Mouse (Mus musculus) urinary bladder, adult 2 months (tissue): Measurements from ENCODE around the gene Tenm4. TPM values are rescaled to one million over a fixed set of nuclear protein-coding genes. Genes with fewer than 3 reads are reported as not detected.

Source experiments
- DNase-seq: peaks from one replicate; pipeline ENCODE4 v3.0.0; 2022; ENCODE audit warnings: low spot score
- polyA plus RNA-seq: library from polyadenylated mRNA; depleted of rRNA; stranded (reverse); fragments of >200 nt; gene quantifications from 2 replicates; pipeline ENCODE4 v1.2.3, GENCODE M21; 2012

Gene Tenm4
- polyA plus RNA-seq, 1 experiment: 0.65 TPM

DNA sequence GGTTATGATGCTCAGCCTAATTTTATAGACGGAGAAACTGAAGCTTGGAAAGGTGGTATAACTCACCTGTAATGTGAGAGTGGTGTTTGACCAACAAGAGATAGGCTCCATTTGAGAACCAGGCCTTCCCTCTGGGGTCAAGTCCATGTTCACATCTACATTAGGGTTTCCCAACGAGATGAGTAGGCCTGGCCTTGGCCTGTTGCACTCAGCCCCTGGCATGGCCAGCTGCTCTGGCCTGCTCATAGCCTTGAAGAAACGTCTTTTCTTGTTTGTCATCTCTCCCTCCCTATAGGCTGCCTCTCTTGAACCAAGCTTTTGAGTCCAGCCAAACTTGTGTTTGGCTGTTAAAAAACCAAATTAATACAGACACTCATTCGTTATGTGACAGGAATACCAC lies 668.5 kb downstream of the Tenm4 start:
- DNase-seq: no peak

DNA sequence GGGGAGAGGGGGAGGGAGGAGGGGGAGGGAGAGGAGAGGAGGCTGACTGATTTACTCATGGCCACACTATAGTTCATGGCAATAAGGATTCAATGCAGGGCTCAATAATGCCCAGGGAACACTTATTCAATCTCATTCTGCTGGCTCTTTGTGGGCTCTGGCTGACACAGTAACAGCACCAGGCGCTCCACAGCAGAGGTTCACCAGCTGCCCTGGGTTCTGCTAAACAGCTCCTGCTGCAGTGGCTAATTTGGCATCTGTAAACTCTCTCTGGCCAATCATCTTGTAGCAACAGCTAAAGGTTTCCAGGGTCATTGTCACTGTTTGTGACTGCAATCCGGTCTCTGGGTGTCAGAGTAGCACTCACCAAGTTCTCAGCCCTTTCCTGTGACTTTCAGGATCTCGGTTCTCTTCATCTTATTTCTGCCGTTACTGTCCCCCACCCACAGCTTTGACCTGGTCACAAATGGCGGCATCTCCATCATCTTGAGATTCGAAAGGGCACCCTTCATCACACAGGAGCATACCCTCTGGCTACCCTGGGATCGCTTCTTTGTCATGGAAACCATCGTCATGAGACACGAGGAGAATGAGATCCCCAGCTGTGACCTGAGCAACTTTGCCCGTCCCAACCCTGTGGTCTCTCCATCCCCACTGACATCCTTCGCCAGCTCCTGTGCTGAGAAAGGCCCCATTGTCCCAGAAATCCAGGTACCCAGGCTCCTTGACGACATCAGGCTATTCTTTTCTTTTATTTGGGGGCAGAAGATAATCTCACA lies 671.6 kb downstream of the Tenm4 start:
- DNase-seq: no peak

DNA sequence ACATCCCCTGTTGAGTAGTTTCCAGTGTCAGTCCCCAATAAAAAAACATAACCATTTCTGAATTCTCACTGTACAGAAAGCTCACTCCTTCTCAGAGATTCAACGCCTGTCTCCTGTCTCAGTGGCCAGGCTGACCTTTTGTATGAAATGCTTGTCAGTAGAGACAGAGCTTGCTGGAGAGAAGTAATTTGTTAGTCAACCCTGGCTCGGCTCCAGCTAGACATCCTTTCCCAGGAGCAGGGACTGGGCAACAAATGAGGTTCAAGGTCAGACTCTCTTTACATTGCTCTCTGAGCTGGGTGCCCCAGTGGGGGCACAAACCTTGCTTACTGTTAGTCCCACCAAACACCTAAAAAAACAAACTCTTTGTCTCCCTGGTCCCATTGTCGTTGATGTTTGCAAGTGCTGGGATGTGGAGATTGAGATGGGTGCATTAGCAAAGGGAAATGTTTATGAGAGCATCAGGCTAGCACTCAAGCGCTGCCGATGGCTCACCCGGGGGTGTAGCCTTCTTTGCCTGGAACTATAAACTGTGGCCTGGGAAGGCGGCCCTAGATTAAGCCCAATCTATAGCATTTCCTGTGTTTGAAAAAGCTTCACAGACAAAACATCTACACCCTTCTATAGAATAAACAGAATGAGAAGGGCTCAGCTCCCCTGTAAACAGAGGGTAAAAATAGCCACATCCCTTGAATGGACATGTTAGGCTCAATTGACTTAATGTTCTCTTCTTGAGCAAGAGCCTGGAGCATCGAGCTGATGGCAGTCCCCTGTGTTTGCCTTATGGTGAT lies 673.3 kb downstream of the Tenm4 start:
- no peak for DNase-seq

DNA sequence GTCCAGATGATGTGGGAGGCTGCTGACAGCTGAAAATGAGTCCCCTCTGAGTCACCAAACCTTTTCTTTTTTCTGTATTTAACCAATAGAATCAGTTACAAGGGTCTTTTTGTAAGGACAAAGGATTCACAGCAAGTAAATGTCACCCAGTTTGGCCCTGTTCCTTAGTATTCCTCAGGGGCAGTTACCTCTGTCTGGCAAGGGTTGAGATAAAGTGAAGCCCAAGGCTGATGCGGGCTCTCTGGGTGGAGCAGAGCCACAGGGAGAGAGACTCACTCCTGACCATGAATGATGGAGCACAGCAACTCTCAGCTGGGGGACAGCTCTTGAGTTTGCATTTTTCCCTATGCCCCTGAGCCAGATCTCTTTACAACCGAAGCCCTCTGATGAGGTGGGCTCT lies 681.7 kb downstream of the Tenm4 start:
- DNase-seq: no peak

DNA sequence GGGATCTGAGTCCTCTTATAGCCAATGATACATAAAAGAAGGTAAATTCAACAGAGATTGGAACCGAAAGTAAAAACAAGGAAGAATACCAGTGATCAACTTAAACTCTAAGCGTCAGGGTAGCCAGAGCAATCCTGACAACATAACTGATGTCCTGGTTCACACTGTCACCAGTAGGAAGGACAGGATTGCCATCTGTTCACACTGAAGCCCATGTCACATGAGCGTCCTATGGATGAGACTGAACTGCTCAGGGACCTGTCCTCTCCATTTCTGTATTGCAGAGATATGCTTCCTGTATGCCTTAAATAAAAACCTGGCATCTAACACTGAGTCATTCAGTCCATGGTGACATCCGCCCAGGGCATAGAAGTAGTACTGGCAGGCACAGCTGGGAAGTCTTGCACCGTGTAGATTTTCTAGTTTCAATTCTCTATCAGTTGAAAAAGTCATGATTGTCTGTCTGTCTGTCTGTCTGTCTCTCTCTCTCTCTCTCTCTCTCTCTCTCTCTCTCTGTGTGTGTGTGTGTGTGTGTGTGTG lies 684.9 kb downstream of the Tenm4 start:
- DNase-seq: no peak

DNA sequence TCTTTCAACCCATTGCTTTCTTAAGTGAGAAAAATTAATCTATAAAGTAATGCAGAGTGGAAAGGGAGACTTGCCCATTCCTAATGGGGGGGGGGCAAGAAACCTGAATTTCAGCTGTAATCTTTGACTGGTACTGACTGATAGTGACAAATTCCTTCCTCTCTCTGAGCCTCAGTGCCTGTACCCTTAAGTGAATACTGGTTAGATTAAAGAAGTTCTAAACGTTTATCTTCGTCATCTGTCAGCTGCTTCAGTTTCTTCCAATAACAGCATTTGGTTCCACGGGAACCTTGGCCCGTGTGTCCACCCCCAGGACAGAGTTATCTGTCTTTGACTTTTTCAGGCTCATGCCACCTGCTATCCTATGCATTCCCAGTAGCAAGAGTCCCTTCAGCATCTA lies 685.5 kb downstream of the Tenm4 start:
- DNase-seq: no peak

DNA sequence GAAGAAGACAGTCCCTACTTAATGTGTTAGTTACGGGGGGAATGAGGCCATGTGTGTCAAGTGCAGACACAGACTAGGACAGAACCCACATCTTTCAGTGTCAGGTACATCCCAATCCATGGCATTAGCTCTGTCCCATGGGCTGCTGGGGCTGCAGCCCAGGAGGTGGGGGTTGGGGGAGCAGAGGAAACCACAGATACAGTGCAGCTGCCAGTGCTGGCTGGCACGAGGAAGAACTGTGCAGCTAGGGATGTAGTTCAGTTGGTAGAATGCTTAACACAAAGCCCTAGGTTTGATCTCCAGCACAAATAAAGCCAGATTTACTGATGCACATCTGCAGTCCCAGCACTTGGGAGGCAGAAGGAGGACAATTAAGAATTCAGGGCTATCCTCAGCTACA lies 688.0 kb downstream of the Tenm4 start:
- DNase-seq: no peak

DNA sequence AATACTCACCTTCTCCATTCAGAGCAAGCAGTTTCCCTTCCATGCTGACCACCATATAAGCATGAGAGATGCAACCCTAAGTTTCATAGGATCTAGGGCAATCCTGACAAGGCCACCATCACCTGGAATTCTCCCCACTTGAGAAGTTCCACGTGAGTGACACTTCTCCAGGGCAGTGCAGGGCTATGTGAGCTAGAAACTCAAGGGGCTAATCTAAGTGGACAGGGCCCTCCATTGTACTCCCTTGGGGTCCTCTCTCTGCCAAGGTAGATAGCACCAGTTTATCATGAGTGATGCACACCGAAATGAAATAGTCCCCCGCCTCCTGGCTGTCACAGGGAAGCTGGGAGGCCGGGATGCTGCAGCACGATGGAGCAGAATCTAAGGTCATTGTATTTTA lies 688.6 kb downstream of the Tenm4 start:
- no peak for DNase-seq

DNA sequence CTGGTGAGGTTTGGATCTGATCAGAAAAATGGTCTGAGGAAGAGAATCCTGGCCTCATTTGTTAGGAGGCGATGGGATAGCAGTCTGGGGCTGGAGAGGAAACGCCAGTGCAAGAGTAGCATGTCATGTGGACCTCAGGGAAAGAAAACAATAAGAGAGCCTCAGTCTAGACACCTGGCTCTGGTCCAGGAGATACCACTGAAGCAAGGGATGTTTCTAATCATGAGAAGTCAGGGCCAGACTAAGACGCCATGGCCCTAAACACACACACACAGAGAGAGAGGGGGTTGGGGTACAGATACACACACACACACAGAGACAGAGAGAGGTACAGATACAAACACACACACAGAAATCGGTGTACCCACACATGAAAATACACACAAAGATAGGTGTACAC lies 689.6 kb downstream of the Tenm4 start:
- DNase-seq: no peak

DNA sequence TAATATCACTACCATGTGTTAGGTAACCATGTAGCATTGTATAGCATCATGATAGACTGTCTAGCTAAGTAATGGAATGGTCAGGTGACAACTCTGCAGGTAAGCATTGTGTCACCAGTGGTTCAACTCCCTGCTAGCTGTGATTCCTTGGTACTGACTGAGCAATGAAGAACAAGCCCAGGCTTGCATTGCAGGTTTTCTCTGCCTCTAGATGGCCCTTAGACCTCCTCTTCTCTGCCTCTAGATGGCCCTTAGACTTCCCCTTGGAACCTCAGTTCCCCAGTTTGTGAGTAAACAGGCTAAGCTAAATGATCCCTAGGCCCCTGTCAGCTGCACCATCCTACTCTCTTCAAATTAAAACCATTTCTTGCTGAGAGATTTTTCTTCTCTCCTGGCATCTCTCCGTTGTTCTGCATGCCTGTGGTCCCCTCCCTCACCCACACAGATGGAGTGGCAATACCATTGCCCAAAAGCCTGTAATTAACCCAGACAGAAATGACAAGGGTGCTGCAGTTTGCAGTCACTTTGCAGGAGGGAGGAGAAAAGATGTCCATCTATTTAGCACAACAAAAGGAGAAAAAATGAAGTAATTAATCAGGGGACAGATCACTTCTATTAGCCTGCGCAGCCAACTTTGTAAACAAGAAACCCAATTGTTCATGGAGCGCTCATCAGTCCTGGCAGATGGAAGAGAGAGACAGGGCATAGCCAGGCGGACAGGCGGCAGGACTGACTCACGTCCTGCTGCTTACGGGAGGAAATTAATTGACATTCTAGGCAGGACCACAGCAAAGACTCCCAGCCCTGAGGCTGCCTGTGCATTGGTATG lies 694.1 kb downstream of the Tenm4 start:
- DNase-seq: no peak

DNA sequence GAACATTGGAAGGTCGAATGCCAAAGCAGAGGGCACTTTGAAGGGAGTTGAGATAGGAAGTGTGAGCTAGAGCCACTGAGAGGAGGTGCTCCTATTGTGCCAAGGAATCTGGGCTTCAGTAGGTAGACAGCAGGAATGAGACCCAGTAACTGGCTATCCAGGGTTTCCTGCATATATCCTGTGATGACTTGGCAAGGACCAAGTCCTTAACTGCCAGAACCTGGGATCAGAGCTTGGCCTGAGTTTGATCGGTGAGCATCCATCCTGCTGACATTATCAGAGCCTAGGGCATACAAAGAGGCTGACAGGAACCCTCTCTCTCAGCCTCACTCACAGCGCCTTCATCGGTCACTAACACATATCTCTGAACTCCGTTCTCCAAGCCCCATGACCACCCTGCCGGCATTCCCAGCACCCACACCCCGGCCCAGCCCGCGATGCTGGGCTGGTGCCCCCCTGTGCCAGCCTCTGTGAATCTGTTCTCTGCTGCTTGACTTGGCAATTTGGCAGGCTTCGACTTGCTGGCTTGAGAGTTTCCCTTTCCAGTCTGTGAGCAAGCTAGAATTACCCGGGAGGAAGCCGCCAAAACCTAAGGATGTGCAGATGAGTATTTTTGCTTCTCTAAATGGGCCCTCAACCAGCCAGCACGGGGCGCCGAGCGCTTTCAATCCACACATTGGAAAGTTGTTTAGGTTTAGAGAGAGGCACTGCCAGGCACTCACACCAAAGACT lies 698.2 kb downstream of the Tenm4 start:
- no peak for DNase-seq

DNA sequence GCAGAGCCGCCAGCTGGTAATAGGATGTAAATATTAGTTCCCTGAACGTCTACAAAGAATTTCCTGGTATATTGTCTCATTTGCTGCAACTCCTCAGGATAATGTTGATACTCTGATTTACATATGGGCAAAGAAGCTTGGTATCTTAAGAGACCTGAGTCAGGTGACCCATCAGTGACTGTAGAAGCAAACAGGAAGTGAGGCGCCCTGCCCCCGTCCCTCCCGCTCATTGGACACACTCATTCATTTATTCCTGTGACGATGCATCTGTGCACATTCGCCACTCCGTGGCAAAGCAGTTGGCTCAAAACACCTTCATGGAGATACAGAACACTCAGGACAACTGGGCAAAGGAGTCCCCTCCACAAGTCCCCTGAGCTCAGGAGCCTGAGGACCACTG lies 699.4 kb downstream of the Tenm4 start:
- DNase-seq: no peak

DNA sequence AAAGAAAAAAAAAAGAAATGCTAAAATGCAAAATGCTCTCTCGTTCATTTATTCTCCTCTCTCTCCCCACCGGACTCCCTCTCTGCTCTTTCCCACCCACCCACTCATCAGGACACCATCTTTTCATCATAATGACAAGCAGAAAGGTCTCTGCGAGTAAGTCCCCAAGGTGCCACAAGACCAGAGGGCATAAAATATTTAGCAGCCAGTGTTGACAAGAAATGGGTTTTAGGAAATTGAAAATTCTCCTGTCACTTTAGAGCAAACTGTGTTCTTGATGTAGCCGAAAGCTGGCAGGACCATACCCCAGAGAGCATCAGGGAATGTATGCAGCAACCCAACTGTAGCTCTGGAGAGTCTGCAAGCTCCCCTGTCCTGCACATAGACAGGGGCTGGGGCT lies 700.0 kb downstream of the Tenm4 start:
- DNase-seq: no peak

DNA sequence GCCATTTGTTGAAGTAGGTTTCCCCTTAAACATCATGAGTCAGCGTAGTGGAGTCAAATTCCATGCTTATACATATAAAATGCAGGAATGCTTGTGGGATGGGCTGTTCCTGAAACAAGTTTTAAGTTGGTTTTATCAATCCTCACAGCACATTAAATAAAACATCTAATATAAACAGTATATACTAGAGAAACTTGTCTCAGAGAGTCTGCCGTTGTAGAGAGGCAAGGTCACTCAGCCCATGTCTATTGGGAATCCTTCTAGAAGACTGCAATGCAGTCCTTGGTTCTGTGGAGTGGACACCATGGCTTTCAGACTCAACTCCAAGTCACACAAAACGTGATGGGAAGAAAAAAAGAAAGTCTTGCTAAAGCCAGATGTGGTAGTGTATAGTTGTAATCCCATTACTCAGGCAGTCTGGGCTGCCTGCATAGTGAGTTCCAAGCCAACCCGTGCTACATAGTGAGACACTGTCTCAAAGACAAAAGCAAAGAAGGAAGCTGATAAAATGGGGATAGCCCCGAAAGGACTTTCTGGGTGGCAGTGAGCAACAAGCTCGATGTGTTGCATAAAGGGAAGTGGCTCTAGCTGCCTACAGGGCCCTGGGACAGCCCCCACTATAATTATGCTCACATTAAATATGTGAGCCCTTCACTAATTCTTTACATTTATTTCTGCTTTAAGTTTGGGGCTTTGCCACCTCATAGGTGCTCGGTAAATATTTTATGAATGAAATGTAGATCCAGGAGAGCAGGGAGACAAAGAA lies 707.6 kb downstream of the Tenm4 start:
- DNase-seq: no peak

DNA sequence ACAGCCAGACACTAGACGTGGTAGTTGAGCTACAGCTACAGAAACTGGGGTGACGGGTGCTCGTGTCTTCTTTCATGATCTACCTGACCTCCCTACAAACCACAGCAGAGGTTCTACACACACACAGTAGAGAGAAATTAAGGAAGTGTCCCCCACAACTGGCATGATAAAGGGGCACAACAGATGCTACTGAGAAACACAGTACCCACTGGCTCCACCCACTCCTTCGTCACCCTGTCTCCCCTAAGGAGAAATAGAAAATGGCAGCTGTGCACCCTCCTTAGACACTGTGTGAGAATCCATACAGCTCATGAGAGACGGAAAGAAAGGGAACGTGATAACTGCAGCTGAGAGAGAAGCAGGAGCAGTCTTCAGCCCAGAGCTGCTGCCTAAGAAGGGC lies 708.5 kb downstream of the Tenm4 start:
- no peak for DNase-seq

DNA sequence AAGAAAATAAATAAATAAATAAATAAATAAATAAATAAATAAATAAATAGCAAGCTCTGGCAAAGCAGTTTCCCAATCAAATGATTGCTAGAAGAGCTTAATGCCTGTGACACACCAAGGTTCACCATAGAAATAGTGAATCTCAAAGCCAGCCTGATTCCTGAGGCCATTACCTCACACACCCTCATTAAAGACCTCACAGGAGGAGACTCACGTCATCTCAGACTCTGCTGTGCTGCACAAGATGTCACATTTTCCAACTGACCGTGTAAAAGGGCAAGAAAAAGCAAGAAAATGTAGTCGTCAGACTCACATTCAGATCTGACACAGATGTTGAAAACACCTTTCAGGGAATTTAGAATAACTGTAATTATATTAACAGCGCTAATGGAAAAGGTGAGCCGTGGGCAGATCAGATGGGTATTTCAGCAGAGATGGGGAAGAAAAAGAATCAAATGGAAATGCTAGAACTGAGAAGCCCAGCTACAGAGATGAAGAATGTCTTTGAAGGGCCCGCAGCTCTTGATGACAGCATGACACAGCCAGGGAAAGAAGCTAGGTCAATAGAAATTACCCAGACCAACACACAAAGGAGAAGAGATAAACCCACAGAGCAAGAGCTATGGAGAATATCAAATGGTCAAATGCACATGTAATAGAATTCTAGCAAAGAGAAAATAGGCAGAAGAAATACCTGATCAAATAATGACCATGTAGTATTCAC lies 709.3 kb downstream of the Tenm4 start:
- DNase-seq: no peak

DNA sequence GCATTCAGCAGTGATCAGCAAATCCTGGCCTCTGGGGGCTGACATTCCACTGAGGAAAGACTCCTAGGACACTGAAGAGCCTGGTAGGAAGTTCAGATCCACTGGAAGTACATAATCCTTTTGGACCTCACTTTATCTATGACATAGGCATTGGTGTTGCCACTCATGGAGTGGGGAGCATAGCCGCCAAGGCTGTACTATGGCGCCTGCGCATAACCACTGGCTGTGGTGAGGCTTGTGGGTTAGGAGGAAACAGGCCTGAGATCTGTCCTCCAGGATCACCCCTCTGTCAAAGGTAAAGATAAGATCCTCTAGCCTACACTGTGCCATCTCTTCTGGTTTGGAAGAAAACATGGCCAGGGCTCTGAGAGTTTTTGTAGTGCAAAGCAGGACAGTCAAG lies 712.3 kb downstream of the Tenm4 start:
- DNase-seq: no peak

DNA sequence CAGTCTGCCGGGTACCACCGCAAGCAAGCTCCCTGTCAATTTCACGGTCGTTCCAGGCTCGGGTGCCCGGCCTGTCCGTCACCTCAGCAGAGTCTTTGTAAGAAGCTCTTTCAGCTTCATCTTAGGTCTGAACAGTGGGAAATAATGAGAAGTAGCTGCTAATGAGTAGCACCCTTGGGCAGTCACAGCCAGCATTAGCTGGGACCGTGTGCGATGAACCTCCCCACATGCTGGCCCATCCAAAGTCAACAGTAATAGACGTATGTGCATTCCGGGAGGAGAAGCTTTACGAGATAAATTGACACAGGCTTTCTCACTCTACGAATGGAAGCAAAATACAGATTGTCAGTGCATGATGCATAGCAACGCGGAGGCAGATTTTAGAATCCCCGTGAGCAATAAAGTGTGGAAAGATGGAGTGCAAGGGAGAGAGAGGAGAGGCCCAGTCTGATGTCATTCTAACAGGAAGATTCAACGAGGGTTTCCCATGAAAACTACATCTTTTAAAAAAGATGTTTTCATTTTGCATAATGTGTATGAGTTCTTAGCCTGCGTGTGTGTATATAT lies 716.1 kb downstream of the Tenm4 start:
- DNase-seq: no peak
